Mouse (Mus musculus) myocyte (in vitro differentiated cells): ENCODE results near the gene Pla2g2d. TPM values are rescaled to one million over a fixed set of nuclear protein-coding genes. Genes with fewer than 3 reads are reported as not detected.

Experiments used
- H3K27me3 ChIP-seq: one replicate; pipeline ENCODE4 v1.6.1; 2011; ENCODE audit not compliant: control insufficient read depth, insufficient read depth, insufficient read length
- H3K36me3 ChIP-seq: one replicate; pipeline ENCODE4 v1.6.1; 2011; ENCODE audit not compliant: control insufficient read depth, insufficient read depth
- H3K4me2 ChIP-seq: one replicate; pipeline ENCODE4 v1.6.1; 2011; ENCODE audit warnings: low read depth, control low read depth
- H3K4me3 ChIP-seq: one replicate; pipeline ENCODE4 v1.5.1; 2011; ENCODE audit warnings: mild to moderate bottlenecking, control low read depth, moderate library complexity
- H3K79me2 ChIP-seq: one replicate; pipeline ENCODE4 v1.6.1; 2011; ENCODE audit not compliant: control insufficient read depth, insufficient read depth
- H3ac ChIP-seq: one replicate; pipeline ENCODE4 v1.6.1; 2011; ENCODE audit not compliant: control insufficient read depth, insufficient read length
- CEBPB ChIP-seq: IDR thresholded peaks from 2 replicates; pipeline ENCODE4 v1.6.1; 2011; ENCODE audit warnings: mild to moderate bottlenecking, moderate library complexity; ENCODE audit not compliant: poor library complexity, insufficient read depth, severe bottlenecking
- E2F4 ChIP-seq: IDR thresholded peaks from one replicate; pipeline ENCODE4 v1.6.1; 2011; ENCODE audit warnings: mild to moderate bottlenecking, control low read depth, moderate library complexity; ENCODE audit not compliant: insufficient read depth
- MAX ChIP-seq: IDR thresholded peaks from one replicate; pipeline ENCODE4 v1.6.1; 2011; ENCODE audit warnings: low read depth, mild to moderate bottlenecking, control low read depth
- MYOD1 ChIP-seq, 3 experiments: IDR thresholded peaks; one replicate each; pipeline ENCODE4 v1.6.1; 2011; ENCODE audit warnings: control low read depth in 2 of 3, low read depth in 2 of 3, mild to moderate bottlenecking in 2 of 3, moderate library complexity in 1 of 3; ENCODE audit not compliant: insufficient read length in 2 of 3, control insufficient read depth in 1 of 3
- MYOG ChIP-seq, 3 experiments: IDR thresholded peaks; one replicate each; pipeline ENCODE4 v1.6.1; 2011; ENCODE audit warnings: control low read depth in 2 of 3, low read depth in 2 of 3, mild to moderate bottlenecking in 2 of 3; ENCODE audit not compliant: insufficient read length in 2 of 3, control insufficient read depth in 1 of 3, insufficient read depth in 1 of 3
- POLR2A ChIP-seq: IDR thresholded peaks from one replicate; pipeline ENCODE4 v1.6.1; 2011; ENCODE audit warnings: low read depth, mild to moderate bottlenecking, control low read depth, moderate library complexity; ENCODE audit not compliant: insufficient read length
- POLR2AphosphoS2 ChIP-seq: IDR thresholded peaks from one replicate; pipeline ENCODE4 v1.6.1; 2011; ENCODE audit warnings: low read depth, control low read depth; ENCODE audit not compliant: insufficient read length
- REST ChIP-seq: IDR thresholded peaks from one replicate; pipeline ENCODE4 v1.6.1; 2011; ENCODE audit warnings: mild to moderate bottlenecking, control low read depth, moderate library complexity; ENCODE audit not compliant: insufficient read depth, insufficient read length
- SRF ChIP-seq: IDR thresholded peaks from one replicate; pipeline ENCODE4 v1.6.1; 2011; ENCODE audit warnings: low read depth; ENCODE audit not compliant: control insufficient read depth, insufficient read length
- TCF12 ChIP-seq: IDR thresholded peaks from one replicate; pipeline ENCODE4 v1.6.1; 2011; ENCODE audit warnings: mild to moderate bottlenecking, control low read depth; ENCODE audit not compliant: poor library complexity, insufficient read depth, severe bottlenecking
- TCF3 ChIP-seq: IDR thresholded peaks from one replicate; pipeline ENCODE4 v1.6.1; 2011; ENCODE audit warnings: low read depth, control low read depth; ENCODE audit not compliant: insufficient read length
- USF1 ChIP-seq: IDR thresholded peaks from one replicate; pipeline ENCODE4 v1.6.1; 2011; ENCODE audit warnings: low read depth, mild to moderate bottlenecking, control low read depth, moderate library complexity
- polyA plus RNA-seq: library from polyadenylated mRNA; unstranded; fragments of >200 nt; fragmentation: generic; extraction: Trizol; gene quantifications from one replicate; pipeline ENCODE4 v1.2.1, GENCODE M21; 2012; ENCODE audit warnings: missing spikeins

Gene Pla2g2d
- polyA plus RNA-seq, 1 experiment = 0.05 TPM

GRCm38 (mm10) chr4:138755983-138756382, 19.6 kb upstream of the Pla2g2d start:
- Histone ChIP-seq H3K4me3 (no peak overlapping the region), H3K27me3 (peaks cover 4% of the 10 kb centered on the region), H3K36me3 (no peaks in the 10 kb centered on the region), H3ac (no peak overlapping the region), H3K4me2 (no peak overlapping the region), H3K79me2 (no peaks in the 10 kb centered on the region)
- TF ChIP-seq TCF12 (no peak), CEBPB (no peak), USF1 (no peak), SRF (no peak), TCF3 (no peak), E2F4 (no peak), REST (no peak), MYOD1 (IDR thresholded peaks at IDR 0.05; ENCODE audit: control insufficient read depth in 1 of 3, insufficient read length in 2 of 3, low read depth in 2 of 3) (no peak), MAX (no peak), POLR2A (no peak), MYOG (IDR thresholded peaks at IDR 0.05; ENCODE audit: control insufficient read depth in 1 of 3, insufficient read depth in 1 of 3, insufficient read length in 2 of 3, low read depth in 2 of 3) (no peak), POLR2AphosphoS2 (no peak)

- TF ChIP-seq MYOG (IDR thresholded peaks at IDR 0.05; ENCODE audit: control insufficient read depth in 1 of 3, insufficient read depth in 1 of 3, insufficient read length in 2 of 3, low read depth in 2 of 3) = no peak
- no peak for TF ChIP-seq POLR2A
- TF ChIP-seq TCF12 = no peak
- TF ChIP-seq MYOD1 (IDR thresholded peaks at IDR 0.05; ENCODE audit: control insufficient read depth in 1 of 3, insufficient read length in 2 of 3, low read depth in 2 of 3) = no peak
- no peak for TF ChIP-seq E2F4
- no peak for TF ChIP-seq USF1
- no peak for TF ChIP-seq CEBPB
- no peak for TF ChIP-seq MAX
- TF ChIP-seq POLR2AphosphoS2 = no peak
- no peak for TF ChIP-seq SRF
- TF ChIP-seq REST = no peak
- TF ChIP-seq TCF3 = no peak
- no peaks in the 10 kb centered on the region for H3K36me3 ChIP-seq
- H3K79me2 ChIP-seq = no peaks in the 10 kb centered on the region
- no peak within 1 kb of the TSS for H3ac ChIP-seq
- peaks cover 4% of the 10 kb centered on the region for H3K27me3 ChIP-seq
- no peak within 1 kb of the TSS for H3K4me2 ChIP-seq
- H3K4me3 ChIP-seq = no peak within 1 kb of the TSS
These were observed 18.1 kb upstream of the Pla2g2d start, which contains the start of gene Pla2g2f for GRCm38 (mm10) chr4:138757416-138757815. Pla2g2f (minus strand) TSS chr4:138757626.

- Histone ChIP-seq H3K4me3 (no peak overlapping the region), H3K79me2 (no peaks in the 10 kb centered on the region), H3K27me3 (peaks cover under 1% of the 10 kb centered on the region), H3K36me3 (no peaks in the 10 kb centered on the region), H3ac (no peak overlapping the region), H3K4me2 (no peak overlapping the region)
- no peak for TF ChIP-seq TCF3
- TF ChIP-seq MAX = no peak
- TF ChIP-seq MYOD1 (IDR thresholded peaks at IDR 0.05; ENCODE audit: control insufficient read depth in 1 of 3, insufficient read length in 2 of 3, low read depth in 2 of 3) = no peak
- no peak for TF ChIP-seq REST
- no peak for TF ChIP-seq MYOG (IDR thresholded peaks at IDR 0.05; ENCODE audit: control insufficient read depth in 1 of 3, insufficient read depth in 1 of 3, insufficient read length in 2 of 3, low read depth in 2 of 3)
- no peak for TF ChIP-seq CEBPB
These were observed 13.3 kb upstream of the Pla2g2d start for GRCm38 (mm10) chr4:138762266-138762665.

- no peak overlapping the region for H3K4me2 ChIP-seq
- H3K79me2 ChIP-seq = no peaks in the 10 kb centered on the region
- peaks cover 20% of the 10 kb centered on the region for H3K27me3 ChIP-seq
- no peak for TF ChIP-seq SRF
- no peak for TF ChIP-seq E2F4
- no peak for TF ChIP-seq TCF12
- TF ChIP-seq USF1 = no peak
- no peak for TF ChIP-seq MYOG (IDR thresholded peaks at IDR 0.05; ENCODE audit: control insufficient read depth in 1 of 3, insufficient read depth in 1 of 3, insufficient read length in 2 of 3, low read depth in 2 of 3)
- no peak for TF ChIP-seq POLR2AphosphoS2
- no peak for TF ChIP-seq POLR2A
- no peak for TF ChIP-seq MYOD1 (IDR thresholded peaks at IDR 0.05; ENCODE audit: control insufficient read depth in 1 of 3, insufficient read length in 2 of 3, low read depth in 2 of 3)
- TF ChIP-seq REST = no peak
- no peak for TF ChIP-seq MAX
- TF ChIP-seq TCF3 = no peak
- no peak for TF ChIP-seq CEBPB
- H3ac ChIP-seq = no peak overlapping the region
- no peaks in the 10 kb centered on the region for H3K36me3 ChIP-seq
- no peak overlapping the region for H3K4me3 ChIP-seq
These were observed 3.6 kb upstream of the Pla2g2d start for GRCm38 (mm10) chr4:138771970-138772369.

DNA sequence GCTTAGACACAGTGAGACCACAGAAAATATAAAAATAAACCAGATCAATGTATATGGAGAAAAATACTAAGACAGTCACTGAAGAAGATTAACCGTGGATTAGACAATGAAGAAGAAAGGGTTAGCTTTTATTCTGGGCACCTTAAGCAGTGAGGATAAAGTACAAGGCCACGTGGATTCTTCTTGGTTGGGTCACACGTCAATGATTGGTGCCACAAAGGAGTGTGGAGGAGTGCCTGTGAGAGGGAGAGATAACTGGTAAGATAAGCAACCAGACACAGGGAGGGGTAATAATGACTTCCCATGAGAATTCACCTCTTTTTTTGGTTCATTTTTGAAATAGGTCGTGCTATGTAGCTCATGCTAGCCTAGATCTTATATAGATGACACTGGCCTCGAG, 3.1 kb upstream of the Pla2g2d start:
- H3K27me3 ChIP-seq = peaks cover 20% of the 10 kb centered on the region
- H3K36me3 ChIP-seq = no peaks in the 10 kb centered on the region
- H3K4me3 ChIP-seq = no peak overlapping the region
- no peaks in the 10 kb centered on the region for H3K79me2 ChIP-seq
- TF ChIP-seq MAX = no peak
- no peak for TF ChIP-seq MYOD1 (IDR thresholded peaks at IDR 0.05; ENCODE audit: control insufficient read depth in 1 of 3, insufficient read length in 2 of 3, low read depth in 2 of 3)
- H3ac ChIP-seq = no peak overlapping the region
- H3K4me2 ChIP-seq = no peak overlapping the region
